Mouse (Mus musculus): ENCODE results near the gene 2700049A03Rik. TPM values are rescaled to one million over a fixed set of nuclear protein-coding genes. Genes with fewer than 3 reads are reported as not detected.
A peak's percentile ranks its signal among the peaks of the same experiment; 100 is the strongest.

Gene 2700049A03Rik
- total and polyA plus RNA-seq, 2 experiments from 2014 or later = 3.7 to 5.8 TPM

GRCm38 (mm10) chr12:71169911-71170310 lies 33.3 kb downstream of the 2700049A03Rik start:
- H3K9ac ChIP-seq (replicated peaks; ENCODE audit: low read depth, low read length) = no peak overlapping the region
- no peak overlapping the region for H3K4me3 ChIP-seq (ENCODE audit: low read depth, low read length)

GRCm38 (mm10) chr12:71183736-71184135 lies 47.1 kb downstream of the 2700049A03Rik start:
- Histone ChIP-seq H3K4me3 (ENCODE audit: low read depth, low read length) (no peak overlapping the region), H3K27me3 (ENCODE audit: control insufficient read depth, insufficient read depth, low read length) (no peaks in the 10 kb centered on the region), H3K27ac (ENCODE audit: low read depth) (no peak overlapping the region), H3K4me2 (ENCODE audit: low read depth, low read length) (no peak overlapping the region), H3K4me1 (ENCODE audit: control insufficient read depth, insufficient read depth) (no peaks in the 10 kb centered on the region), H3K9ac (replicated peaks; ENCODE audit: low read depth, low read length) (no peak overlapping the region), H3K9me3 (replicated peaks; ENCODE audit: control insufficient read depth, low read length) (no peaks in the 10 kb centered on the region), H3K36me3 (replicated peaks; ENCODE audit: control insufficient read depth, insufficient read depth, low read length) (peaks cover 58% of the 10 kb centered on the region)
- DNase-seq (ENCODE audit: low spot score) = no peak
- no peak for ATAC-seq (ENCODE audit: insufficient read depth, low read depth)
- WGBS = 93% methylated on average over 3 of the region's 3 CpGs
- TF ChIP-seq CTCF (IDR thresholded peaks at IDR 0.05; ENCODE audit: low read depth) = no peak
- no peak for TF ChIP-seq EP300 (IDR thresholded peaks at IDR 0.05; ENCODE audit: low read depth)

More at GRCm38 (mm10) chr12:71169911-71170310, 33.3 kb downstream of the 2700049A03Rik start:
- H3K4me2 ChIP-seq (ENCODE audit: low read depth, low read length) = no peak overlapping the region
- H3K27me3 ChIP-seq (ENCODE audit: control insufficient read depth, insufficient read depth, low read length) = no peaks in the 10 kb centered on the region
- H3K4me1 ChIP-seq (ENCODE audit: control insufficient read depth, insufficient read depth) = no peaks in the 10 kb centered on the region
- TF ChIP-seq CTCF (IDR thresholded peaks at IDR 0.05; ENCODE audit: low read depth) (no peak), EP300 (IDR thresholded peaks at IDR 0.05; ENCODE audit: low read depth) (no peak)
- H3K27ac ChIP-seq (ENCODE audit: low read depth) = no peak overlapping the region
- no peak for ATAC-seq (ENCODE audit: insufficient read depth, low read depth)
- no peaks in the 10 kb centered on the region for H3K9me3 ChIP-seq (replicated peaks; ENCODE audit: control insufficient read depth, low read length)
- no peak for DNase-seq (ENCODE audit: low spot score)
- 80% methylated on average over 1 of the region's 1 CpGs for WGBS
- H3K36me3 ChIP-seq (replicated peaks; ENCODE audit: control insufficient read depth, insufficient read depth, low read length) = peaks cover 51% of the 10 kb centered on the region

GRCm38 (mm10) chr12:71184396-71184795 lies 47.7 kb downstream of the 2700049A03Rik start:
- no peaks in the 10 kb centered on the region for H3K9me3 ChIP-seq (replicated peaks; ENCODE audit: control insufficient read depth, low read length)
- H3K27ac ChIP-seq (ENCODE audit: low read depth) = no peak overlapping the region
- no peak for DNase-seq (ENCODE audit: low spot score)
- H3K36me3 ChIP-seq (replicated peaks; ENCODE audit: control insufficient read depth, insufficient read depth, low read length) = peaks cover 58% of the 10 kb centered on the region
- H3K9ac ChIP-seq (replicated peaks; ENCODE audit: low read depth, low read length) = no peak overlapping the region
- TF ChIP-seq CTCF (IDR thresholded peaks at IDR 0.05; ENCODE audit: low read depth) (no peak), EP300 (IDR thresholded peaks at IDR 0.05; ENCODE audit: low read depth) (no peak)
- ATAC-seq (ENCODE audit: insufficient read depth, low read depth) = no peak
- 95% methylated on average over 4 of the region's 4 CpGs for WGBS
- H3K27me3 ChIP-seq (ENCODE audit: control insufficient read depth, insufficient read depth, low read length) = no peaks in the 10 kb centered on the region
- H3K4me2 ChIP-seq (ENCODE audit: low read depth, low read length) = no peak overlapping the region
- no peak overlapping the region for H3K4me3 ChIP-seq (ENCODE audit: low read depth, low read length)
- H3K4me1 ChIP-seq (ENCODE audit: control insufficient read depth, insufficient read depth) = no peaks in the 10 kb centered on the region

- Histone ChIP-seq H3K4me2 (ENCODE audit: low read depth, low read length) (no peak overlapping the region), H3K27me3 (ENCODE audit: control insufficient read depth, insufficient read depth, low read length) (no peaks in the 10 kb centered on the region), H3K4me3 (ENCODE audit: low read depth, low read length) (no peak overlapping the region), H3K27ac (ENCODE audit: low read depth) (no peak overlapping the region), H3K4me1 (ENCODE audit: control insufficient read depth, insufficient read depth) (no peaks in the 10 kb centered on the region), H3K9ac (replicated peaks; ENCODE audit: low read depth, low read length) (no peak overlapping the region), H3K36me3 (replicated peaks; ENCODE audit: control insufficient read depth, insufficient read depth, low read length) (peaks cover 66% of the 10 kb centered on the region), H3K9me3 (replicated peaks; ENCODE audit: control insufficient read depth, low read length) (no peaks in the 10 kb centered on the region)
- ATAC-seq (ENCODE audit: insufficient read depth, low read depth) (no peak), DNase-seq (ENCODE audit: low spot score) (no peak)
- no peak for TF ChIP-seq EP300 (IDR thresholded peaks at IDR 0.05; ENCODE audit: low read depth)
- TF ChIP-seq CTCF (IDR thresholded peaks at IDR 0.05; ENCODE audit: low read depth) = no peak
- WGBS = 62% methylated on average over 8 of the region's 8 CpGs
Observed at GRCm38 (mm10) chr12:71192705-71193104, 56.1 kb downstream of the 2700049A03Rik start.

GRCm38 (mm10) chr12:71197671-71198070 lies 61.0 kb downstream of the 2700049A03Rik start:
- Histone ChIP-seq H3K4me2 (ENCODE audit: low read depth, low read length) (no peak overlapping the region), H3K4me3 (ENCODE audit: low read depth, low read length) (no peak overlapping the region), H3K4me1 (ENCODE audit: control insufficient read depth, insufficient read depth) (no peaks in the 10 kb centered on the region), H3K9ac (replicated peaks; ENCODE audit: low read depth, low read length) (no peak overlapping the region), H3K27ac (ENCODE audit: low read depth) (no peak overlapping the region), H3K9me3 (replicated peaks; ENCODE audit: control insufficient read depth, low read length) (no peaks in the 10 kb centered on the region), H3K27me3 (ENCODE audit: control insufficient read depth, insufficient read depth, low read length) (no peaks in the 10 kb centered on the region), H3K36me3 (replicated peaks; ENCODE audit: control insufficient read depth, insufficient read depth, low read length) (peaks cover 36% of the 10 kb centered on the region)
- 55% methylated on average over 3 of the region's 3 CpGs for WGBS
- DNase-seq (ENCODE audit: low spot score) = peak; percentile 79
- TF ChIP-seq CTCF (IDR thresholded peaks at IDR 0.05; ENCODE audit: low read depth) (peak; percentile 68), EP300 (IDR thresholded peaks at IDR 0.05; ENCODE audit: low read depth) (no peak)
- no peak for ATAC-seq (ENCODE audit: insufficient read depth, low read depth)

- DNase-seq (ENCODE audit: low spot score) (no peak), ATAC-seq (ENCODE audit: insufficient read depth, low read depth) (no peak)
- Histone ChIP-seq H3K4me2 (ENCODE audit: low read depth, low read length) (no peak overlapping the region), H3K27ac (ENCODE audit: low read depth) (no peak overlapping the region), H3K9me3 (replicated peaks; ENCODE audit: control insufficient read depth, low read length) (no peaks in the 10 kb centered on the region), H3K9ac (replicated peaks; ENCODE audit: low read depth, low read length) (no peak overlapping the region), H3K36me3 (replicated peaks; ENCODE audit: control insufficient read depth, insufficient read depth, low read length) (peaks cover 13% of the 10 kb centered on the region), H3K4me3 (ENCODE audit: low read depth, low read length) (no peak overlapping the region), H3K4me1 (ENCODE audit: control insufficient read depth, insufficient read depth) (no peaks in the 10 kb centered on the region), H3K27me3 (ENCODE audit: control insufficient read depth, insufficient read depth, low read length) (no peaks in the 10 kb centered on the region)
- TF ChIP-seq CTCF (IDR thresholded peaks at IDR 0.05; ENCODE audit: low read depth) (no peak), EP300 (IDR thresholded peaks at IDR 0.05; ENCODE audit: low read depth) (no peak)
- 39% methylated on average over 5 of the region's 5 CpGs for WGBS
Observed at GRCm38 (mm10) chr12:71201753-71202152, 65.1 kb downstream of the 2700049A03Rik start.

Measured in heart, postnatal 0 days (tissue).